Mouse (Mus musculus): Measurements from ENCODE around the gene Ethe1. TPM values are rescaled to one million over a fixed set of nuclear protein-coding genes. Genes with fewer than 3 reads are reported as not detected.
A peak's percentile ranks its signal among the peaks of the same experiment; 100 is the strongest.

Gene Ethe1
- polyA plus RNA-seq, 1 experiment from 2014 or later = 28.2 TPM

DNA sequence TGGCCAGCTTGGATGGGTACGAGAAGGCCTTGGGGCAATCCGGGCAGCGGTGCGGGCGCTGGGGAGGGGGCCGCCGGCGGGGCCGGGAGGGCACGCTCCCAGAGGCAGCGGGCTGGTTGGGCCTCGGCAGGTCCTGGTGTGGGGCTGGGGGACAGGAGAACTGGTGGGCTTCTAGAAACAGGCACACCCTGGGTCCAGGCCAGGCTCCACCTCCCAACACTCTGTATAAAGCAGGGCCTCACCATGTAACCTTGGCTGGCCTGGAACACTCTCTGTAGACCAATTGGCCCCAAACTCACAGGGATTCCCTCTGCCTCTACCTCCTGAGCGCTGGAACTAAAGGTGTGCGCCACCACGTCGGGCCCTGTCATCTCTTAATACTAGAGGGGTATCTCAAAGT is 1.3 kb upstream of the Ethe1 start:
- Histone ChIP-seq H3K36me3 (no peaks in the 10 kb centered on the region), H3K27ac (no peak overlapping the region), H3K9ac (no peak overlapping the region), H3K4me1 (peaks cover 4% of the 10 kb centered on the region; the same call in 1 of the 2 replicates), H3K27me3 (peaks cover 32% of the 10 kb centered on the region), H3K4me3 (peak overlapping the region; percentile 16), H3K9me3 (no peaks in the 10 kb centered on the region), H3K4me2 (replicated peaks) (no peak overlapping the region)
- WGBS = 49% methylated on average over 16 of the region's 16 CpGs
- no peak for ATAC-seq (ENCODE audit: low FRiP score, low read depth)

- ATAC-seq (ENCODE audit: low FRiP score, low read depth) = peak; percentile 59; the same call in 1 of the 2 replicates
- H3K27ac ChIP-seq = no peak overlapping the region
Observed at GRCm38 (mm10) chr7:24586828-24587227, 515 bp upstream of the Ethe1 start.

DNA sequence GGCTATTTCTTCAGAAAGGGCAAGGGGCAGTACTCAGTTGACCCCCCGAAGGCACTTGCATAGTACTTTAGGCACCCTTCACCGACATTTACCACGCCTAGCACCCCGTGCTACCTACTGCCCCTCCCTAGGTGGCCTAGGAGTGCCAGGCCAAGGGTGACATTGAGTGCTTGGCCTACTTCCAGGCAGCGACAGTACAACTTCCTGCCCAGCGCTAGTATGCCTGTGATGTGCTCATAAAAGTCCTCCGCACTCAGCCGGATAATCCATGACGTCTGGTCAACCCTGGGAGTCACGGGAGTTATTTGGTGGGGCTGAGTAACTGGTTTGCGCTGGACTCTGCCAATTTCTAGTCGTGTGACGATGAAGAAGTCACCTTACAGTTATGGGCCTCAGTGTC is 993 bp downstream of the Ethe1 start:
- ATAC-seq (ENCODE audit: low FRiP score, low read depth) = no peak
- peaks cover 32% of the 10 kb centered on the region for H3K27me3 ChIP-seq
- 66% methylated on average over 13 of the region's 13 CpGs for WGBS
- no peak overlapping the region for H3K9ac ChIP-seq
- H3K36me3 ChIP-seq = no peaks in the 10 kb centered on the region
- no peak overlapping the region for H3K4me3 ChIP-seq
- no peak overlapping the region for H3K27ac ChIP-seq
- H3K4me1 ChIP-seq = peaks cover 7% of the 10 kb centered on the region
- no peaks in the 10 kb centered on the region for H3K9me3 ChIP-seq
- H3K4me2 ChIP-seq (replicated peaks) = no peak overlapping the region

More at GRCm38 (mm10) chr7:24586828-24587227, 515 bp upstream of the Ethe1 start:
- peak overlapping the region; percentile 58 for H3K4me3 ChIP-seq
- no peaks in the 10 kb centered on the region for H3K9me3 ChIP-seq
- WGBS = 9% methylated on average over 8 of the region's 8 CpGs
- H3K4me1 ChIP-seq = peaks cover 4% of the 10 kb centered on the region; the same call in 1 of the 2 replicates
- peak overlapping the region; percentile 75 for H3K4me2 ChIP-seq (replicated peaks)
- H3K27me3 ChIP-seq = peaks cover 32% of the 10 kb centered on the region
- no peaks in the 10 kb centered on the region for H3K36me3 ChIP-seq
- peak overlapping the region; percentile 75 for H3K9ac ChIP-seq

GRCm38 (mm10) chr7:24591735-24592134 is 4.4 kb downstream of the Ethe1 start:
- Histone ChIP-seq H3K36me3 (no peaks in the 10 kb centered on the region), H3K4me3 (no peak overlapping the region), H3K4me2 (replicated peaks) (no peak overlapping the region), H3K9ac (0 out of 2 replicates have a peak overlapping the region, but pooled peaks have one; percentile 2), H3K4me1 (peaks cover 20% of the 10 kb centered on the region), H3K27ac (no peak overlapping the region), H3K27me3 (peaks cover 10% of the 10 kb centered on the region), H3K9me3 (no peaks in the 10 kb centered on the region)
- no peak for ATAC-seq (ENCODE audit: low FRiP score, low read depth)
- 69% methylated on average over 5 of the region's 5 CpGs for WGBS

DNA sequence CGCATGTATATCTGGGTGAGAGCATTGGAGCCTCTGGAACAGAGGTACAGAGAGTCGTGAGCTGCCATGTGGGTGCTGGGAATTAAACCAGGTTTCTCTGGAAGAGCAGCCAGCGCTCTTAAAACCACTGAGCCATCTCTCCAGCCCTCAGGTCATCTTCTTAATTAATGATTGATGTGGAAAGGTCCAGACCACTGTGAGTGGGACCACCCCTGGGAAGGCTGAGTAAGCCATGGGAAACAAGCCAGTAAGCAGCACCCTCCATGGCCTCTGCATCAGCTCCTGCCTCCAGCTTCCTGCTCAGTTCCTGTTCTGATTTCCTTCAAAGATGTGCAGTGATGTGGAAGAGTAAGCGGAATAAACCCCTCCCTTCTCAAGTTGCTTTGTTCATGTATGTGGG is 4.8 kb downstream of the Ethe1 start:
- H3K36me3 ChIP-seq = no peaks in the 10 kb centered on the region
- no peak for ATAC-seq (ENCODE audit: low FRiP score, low read depth)
- H3K9me3 ChIP-seq = no peaks in the 10 kb centered on the region
- H3K9ac ChIP-seq = no peak overlapping the region
- peaks cover 20% of the 10 kb centered on the region for H3K4me1 ChIP-seq
- no peak overlapping the region for H3K27ac ChIP-seq
- H3K4me3 ChIP-seq = no peak overlapping the region
- no peak overlapping the region for H3K4me2 ChIP-seq (replicated peaks)
- H3K27me3 ChIP-seq = peaks cover 6% of the 10 kb centered on the region
- 66% methylated on average over 4 of the region's 4 CpGs for WGBS

GRCm38 (mm10) chr7:24592781-24593180 is 5.4 kb downstream of the Ethe1 start:
- Histone ChIP-seq H3K36me3 (no peaks in the 10 kb centered on the region), H3K27me3 (peaks cover 4% of the 10 kb centered on the region; the same call in 1 of the 2 replicates), H3K27ac (no peak overlapping the region), H3K9ac (no peak overlapping the region), H3K4me1 (peaks cover 17% of the 10 kb centered on the region), H3K4me2 (replicated peaks) (peak overlapping the region; percentile 78; the same call in 1 of the 2 replicates), H3K9me3 (no peaks in the 10 kb centered on the region), H3K4me3 (no peak overlapping the region)
- ATAC-seq (ENCODE audit: low FRiP score, low read depth) = no peak
- 77% methylated on average over 6 of the region's 6 CpGs for WGBS

GRCm38 (mm10) chr7:24593621-24594308 is 6.4 kb downstream of the Ethe1 start:
- Histone ChIP-seq H3K9me3 (no peaks in the 10 kb centered on the region), H3K4me3 (peak overlapping the region; percentile 75), H3K4me2 (replicated peaks) (peak overlapping the region; percentile 78), H3K36me3 (no peaks in the 10 kb centered on the region), H3K9ac (peak overlapping the region; percentile 81), H3K27ac (no peak overlapping the region), H3K27me3 (peaks cover 4% of the 10 kb centered on the region; the same call in 1 of the 2 replicates), H3K4me1 (peaks cover 16% of the 10 kb centered on the region)
- ATAC-seq (ENCODE audit: low FRiP score, low read depth) = peak; percentile 88
- 2% methylated on average over 39 of the region's 39 CpGs for WGBS

DNA sequence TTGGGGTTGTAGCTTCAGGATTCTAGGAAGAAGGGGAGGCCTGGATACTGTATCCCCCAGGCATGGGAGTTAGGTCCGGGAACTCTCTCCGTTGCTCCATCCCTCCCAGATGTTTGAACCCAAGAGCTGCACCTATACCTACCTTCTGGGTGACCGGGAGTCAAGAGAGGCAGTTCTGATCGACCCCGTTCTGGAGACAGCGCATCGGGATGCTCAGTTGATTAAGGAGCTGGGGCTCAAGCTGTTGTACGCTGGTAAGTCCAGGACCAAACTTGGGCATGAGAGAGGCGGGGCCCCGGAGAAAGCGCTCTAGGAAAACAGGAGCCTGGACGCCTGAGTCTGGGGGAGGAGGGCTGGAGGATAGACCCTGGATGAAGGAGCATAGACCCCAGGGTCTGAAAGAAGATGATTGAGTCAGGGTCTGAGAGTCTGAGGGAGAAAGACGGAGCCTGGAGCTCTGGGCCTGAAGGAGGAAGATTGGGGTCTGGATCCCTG is 7.0 kb downstream of the Ethe1 start:
- H3K9me3 ChIP-seq = no peaks in the 10 kb centered on the region
- 2% methylated on average over 13 of the region's 13 CpGs for WGBS
- no peak overlapping the region for H3K27ac ChIP-seq
- peak overlapping the region; percentile 75 for H3K4me3 ChIP-seq
- H3K27me3 ChIP-seq = peaks cover 4% of the 10 kb centered on the region; the same call in 1 of the 2 replicates
- H3K9ac ChIP-seq = peak overlapping the region; percentile 81
- peaks cover 16% of the 10 kb centered on the region for H3K4me1 ChIP-seq
- no peaks in the 10 kb centered on the region for H3K36me3 ChIP-seq
- H3K4me2 ChIP-seq (replicated peaks) = peak overlapping the region; percentile 78
- peak; percentile 37 for ATAC-seq (ENCODE audit: low FRiP score, low read depth)

DNA sequence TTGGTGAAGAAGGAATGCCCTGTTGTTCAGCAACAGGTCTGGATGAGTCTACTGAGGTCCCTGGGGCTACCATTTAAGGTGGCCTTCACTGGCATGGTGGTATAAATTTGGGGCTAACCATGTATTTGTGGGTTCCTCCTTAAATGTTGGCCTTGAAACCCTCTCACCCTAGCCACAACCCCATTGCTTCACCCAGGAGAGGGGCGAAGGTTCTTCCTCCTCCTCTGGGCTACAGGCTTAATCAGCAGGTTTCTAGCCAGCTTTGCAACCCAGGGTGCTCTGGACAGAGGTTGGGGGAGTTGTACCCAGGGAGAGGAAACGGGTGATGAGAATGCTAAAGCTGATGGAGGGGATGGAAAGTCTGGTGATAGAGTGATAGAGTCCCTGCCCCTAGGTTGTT is 8.1 kb downstream of the Ethe1 start:
- 70% methylated on average over 2 of the region's 2 CpGs for WGBS

DNA sequence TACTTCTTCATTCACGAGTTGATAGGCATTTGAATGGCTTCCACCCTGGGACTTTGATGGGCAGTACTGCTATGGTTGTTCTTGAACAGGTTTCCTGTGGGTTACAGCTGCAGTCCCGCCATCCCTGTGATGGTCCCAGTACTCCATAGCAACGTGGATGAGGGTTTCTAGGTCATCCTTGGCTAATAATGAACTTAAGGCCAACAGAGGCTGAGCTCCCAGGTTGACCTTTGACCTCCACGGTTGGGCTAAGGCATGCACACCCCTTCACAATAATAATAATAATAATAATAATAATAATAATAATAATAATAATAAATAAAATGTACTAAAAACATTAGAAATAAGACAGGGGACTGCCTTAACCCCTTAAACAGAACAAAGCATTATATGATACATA is 10.8 kb downstream of the Ethe1 start:
- Histone ChIP-seq H3K4me3 (no peak overlapping the region), H3K9ac (no peak overlapping the region), H3K4me2 (replicated peaks) (no peak overlapping the region), H3K27me3 (peaks cover 4% of the 10 kb centered on the region; the same call in 1 of the 2 replicates), H3K9me3 (no peaks in the 10 kb centered on the region), H3K27ac (no peak overlapping the region), H3K36me3 (no peaks in the 10 kb centered on the region), H3K4me1 (peaks cover 16% of the 10 kb centered on the region)
- WGBS = 68% methylated on average over 4 of the region's 4 CpGs
- ATAC-seq (ENCODE audit: low FRiP score, low read depth) = no peak

More for the DNA sequence above, 8.1 kb downstream of the Ethe1 start:
- H3K27ac ChIP-seq = no peak overlapping the region
- H3K9me3 ChIP-seq = no peaks in the 10 kb centered on the region
- H3K36me3 ChIP-seq = no peaks in the 10 kb centered on the region
- H3K4me2 ChIP-seq (replicated peaks) = peak overlapping the region; percentile 78; the same call in 1 of the 2 replicates
- H3K4me3 ChIP-seq = no peak overlapping the region
- no peak overlapping the region for H3K9ac ChIP-seq
- H3K4me1 ChIP-seq = peaks cover 16% of the 10 kb centered on the region
- no peak for ATAC-seq (ENCODE audit: low FRiP score, low read depth)
- peaks cover 4% of the 10 kb centered on the region; the same call in 1 of the 2 replicates for H3K27me3 ChIP-seq

DNA sequence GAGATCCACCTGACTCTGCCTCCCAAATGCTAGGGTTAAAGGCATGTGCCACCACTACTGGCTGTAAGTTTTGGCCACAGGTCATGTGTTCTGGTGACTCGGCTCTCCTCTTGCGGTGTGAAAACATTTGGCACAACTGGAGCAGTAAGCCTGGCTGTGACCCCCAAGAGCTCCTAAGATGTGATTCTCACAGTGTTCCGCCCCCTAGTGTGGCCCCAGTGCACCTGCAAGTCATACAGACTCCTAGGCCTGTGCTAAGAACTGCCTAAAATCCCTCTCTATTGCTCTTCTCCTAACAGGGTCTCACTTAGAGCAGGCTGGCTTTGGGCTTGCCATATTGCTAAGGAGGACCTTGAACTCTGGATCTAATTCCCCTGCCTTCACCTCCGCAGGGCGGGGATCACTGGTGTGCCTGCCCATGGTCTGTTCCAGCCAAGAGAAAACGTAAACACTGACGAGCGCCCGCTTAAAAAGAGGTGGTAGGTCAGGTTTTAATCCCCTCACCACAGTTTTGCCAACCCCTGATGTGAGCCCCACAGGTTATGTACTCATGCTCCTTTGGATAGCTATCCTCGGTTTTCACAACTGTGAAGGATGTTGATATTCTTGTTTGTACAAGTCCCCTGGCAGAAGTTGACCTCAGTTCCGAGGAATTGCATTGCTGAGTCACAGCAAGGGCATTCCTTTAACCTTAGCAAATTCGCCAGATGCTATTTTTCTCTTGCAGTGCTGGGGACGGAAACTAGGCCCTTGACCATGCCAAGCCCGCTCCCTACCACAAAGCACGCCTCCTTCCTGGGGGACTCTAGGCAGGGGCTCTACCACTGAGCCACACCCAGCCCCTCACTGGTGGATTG is 12.1 kb downstream of the Ethe1 start:
- Histone ChIP-seq H3K4me2 (replicated peaks) (no peak overlapping the region), H3K27ac (no peak overlapping the region), H3K27me3 (peaks cover 4% of the 10 kb centered on the region; the same call in 1 of the 2 replicates), H3K4me1 (peaks cover 7% of the 10 kb centered on the region), H3K9ac (no peak overlapping the region), H3K4me3 (no peak overlapping the region), H3K36me3 (0 out of 2 replicates have a peak, but pooled peaks cover 4% of the 10 kb centered on the region), H3K9me3 (no peaks in the 10 kb centered on the region)
- no peak for ATAC-seq (ENCODE audit: low FRiP score, low read depth)
- WGBS = 74% methylated on average over 15 of the region's 15 CpGs
